Mouse (Mus musculus) embryonic facial prominence, embryonic 11.5 days (tissue): Measurements from ENCODE around the gene Mex3b. TPM values are rescaled to one million over a fixed set of nuclear protein-coding genes. Genes with fewer than 3 reads are reported as not detected.

ENCODE experiments used
- ATAC-seq: fragments of 200-750 bp; cut with Nextera tagmentation; replicated peaks from 2 replicates; pipeline ENCODE4 v1.8.0; 2017; ENCODE audit warnings: low read depth; ENCODE audit not compliant: insufficient number of reproducible peaks, low FRiP score, low TSS enrichment
- DNase-seq: peaks from one replicate; pipeline ENCODE4 v3.0.0-alpha.2; 2015; ENCODE audit warnings: low spot score
- H3K27ac ChIP-seq: fragments of 300-500 bp; sonication (generic); replicated peaks from 2 replicates; pipeline ENCODE4 v1.5.1; 2014; ENCODE audit warnings: mild to moderate bottlenecking, low read depth, low read length, control low read depth
- H3K27me3 ChIP-seq: fragments of 300-500 bp; sonication (generic); 2 replicates; pipeline ENCODE4 v1.6.1; 2014; ENCODE audit warnings: mild to moderate bottlenecking, low read length, moderate library complexity, mixed read lengths; ENCODE audit not compliant: control insufficient read depth, insufficient read depth
- H3K36me3 ChIP-seq: fragments of 300-500 bp; sonication (generic); replicated peaks from 2 replicates; pipeline ENCODE4 v1.6.1; 2014; ENCODE audit warnings: low read depth, mild to moderate bottlenecking, low read length, moderate library complexity, mixed read lengths; ENCODE audit not compliant: control insufficient read depth, insufficient read depth
- H3K4me1 ChIP-seq: fragments of 300-500 bp; sonication (generic); 2 replicates; pipeline ENCODE4 v1.6.1; 2014; ENCODE audit warnings: low read length, mixed read lengths; ENCODE audit not compliant: control insufficient read depth, insufficient read depth
- H3K4me2 ChIP-seq: fragments of 300-500 bp; sonication (generic); 2 replicates; pipeline ENCODE4 v1.6.1; 2014; ENCODE audit warnings: low read depth, mild to moderate bottlenecking, control low read depth, low read length, moderate library complexity
- H3K4me3 ChIP-seq: fragments of 300-500 bp; sonication (generic); 2 replicates; pipeline ENCODE4 v1.5.1; 2014; ENCODE audit warnings: low read depth, low read length, control low read depth
- H3K9ac ChIP-seq: fragments of 300-500 bp; sonication (generic); replicated peaks from 2 replicates; pipeline ENCODE4 v1.6.1; 2014; ENCODE audit warnings: mild to moderate bottlenecking, control low read depth, low read length
- H3K9me3 ChIP-seq: fragments of 300-500 bp; sonication (generic); replicated peaks from 2 replicates; pipeline ENCODE4 v1.6.1; 2016; ENCODE audit warnings: mild to moderate bottlenecking, low read length, inconsistent platforms, mixed read lengths; ENCODE audit not compliant: control insufficient read depth
- WGBS: fragments of 180-500 bp; shearing (Covaris S2); extraction: QIAGEN DNeasy Blood & Tissue Kit; methylation state at CpG from one replicate; pipeline ENCODE4 v1.1.7; 2014; 5-methylcytosine and 5-hydroxymethylcytosine counted together
- polyA plus RNA-seq: library from polyadenylated mRNA; unstranded; fragments of >200 nt; fragmentation: Nextera tagmentation; extraction: Ambion mirVana; gene quantifications from 2 replicates; pipeline ENCODE4 v1.2.1, GENCODE M21; 2014

Mex3b gene
- polyA plus RNA-seq, 1 experiment from 2014 or later = 41.6 TPM

DNA sequence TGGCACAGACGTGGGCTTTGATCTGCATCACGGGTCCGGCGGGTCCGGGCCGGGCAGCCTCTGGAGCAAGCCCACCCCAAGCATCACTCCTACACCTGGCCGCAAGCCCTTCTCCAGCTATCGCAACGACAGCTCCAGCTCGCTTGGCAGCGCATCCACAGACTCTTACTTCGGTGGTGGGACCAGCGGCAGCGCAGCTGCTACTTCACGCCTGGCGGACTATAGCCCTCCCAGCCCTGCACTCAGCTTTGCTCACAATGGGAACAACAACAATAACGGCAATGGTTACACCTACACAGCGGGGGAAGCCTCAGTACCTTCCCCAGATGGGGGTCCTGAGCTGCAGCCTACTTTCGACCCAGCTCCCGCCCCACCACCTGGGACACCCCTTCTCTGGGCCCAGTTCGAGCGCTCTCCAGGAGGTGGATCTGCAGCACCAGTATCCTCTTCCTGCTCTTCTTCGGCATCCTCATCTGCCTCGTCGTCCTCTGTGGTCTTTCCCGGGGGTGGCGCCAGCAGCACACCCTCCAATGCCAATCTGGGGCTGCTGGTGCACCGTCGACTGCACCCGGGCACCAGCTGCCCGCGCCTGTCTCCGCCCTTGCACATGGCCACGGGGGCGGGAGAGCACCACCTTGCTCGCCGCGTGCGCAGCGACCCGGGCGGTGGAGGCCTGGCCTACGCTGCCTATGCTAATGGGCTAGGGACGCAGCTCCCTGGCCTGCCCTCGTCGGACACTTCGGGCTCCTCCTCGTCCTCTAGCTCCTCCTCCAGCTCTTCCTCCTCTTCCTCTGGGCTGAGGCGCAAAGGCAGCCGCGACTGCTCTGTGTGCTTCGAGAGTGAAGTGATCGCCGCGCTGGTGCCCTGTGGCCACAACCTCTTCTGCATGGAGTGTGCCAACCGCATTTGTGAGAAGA, 2.4 kb downstream of the Mex3b start:
- Histone ChIP-seq H3K4me2 (peak overlapping the region; percentile 98), H3K27me3 (no peaks in the 10 kb centered on the region), H3K4me3 (peak overlapping the region; percentile 99), H3K36me3 (peaks cover 11% of the 10 kb centered on the region), H3K9ac (peak overlapping the region; percentile 100), H3K4me1 (no peaks in the 10 kb centered on the region), H3K9me3 (no peaks in the 10 kb centered on the region), H3K27ac (peak overlapping the region; percentile 100)
- DNase-seq = peak; percentile 69
- under 1% methylated on average over 55 of the region's 56 CpGs for WGBS
- ATAC-seq = no peak

DNA sequence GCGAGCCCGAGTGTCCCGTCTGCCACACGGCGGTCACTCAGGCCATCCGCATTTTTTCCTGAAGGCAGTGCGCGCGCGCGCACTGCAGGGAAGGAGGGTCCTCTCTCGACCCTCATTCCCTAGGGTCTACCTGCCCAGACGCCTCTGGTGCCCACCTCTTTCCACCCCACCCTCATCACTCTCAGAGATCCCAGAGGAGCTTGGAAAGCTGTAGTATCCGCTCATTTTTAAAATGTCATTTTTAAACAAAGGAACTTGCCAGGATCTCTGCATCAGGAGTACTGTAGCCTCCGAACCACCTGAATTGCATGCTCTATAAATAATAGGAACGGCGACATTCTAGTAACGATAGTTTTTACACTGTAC, 3.0 kb downstream of the Mex3b start:
- Histone ChIP-seq H3K4me1 (no peaks in the 10 kb centered on the region), H3K4me2 (peak overlapping the region; percentile 98), H3K9me3 (no peaks in the 10 kb centered on the region), H3K27me3 (no peaks in the 10 kb centered on the region), H3K9ac (peak overlapping the region; percentile 100), H3K4me3 (peak overlapping the region; percentile 99), H3K36me3 (peaks cover 11% of the 10 kb centered on the region), H3K27ac (peak overlapping the region; percentile 100)
- ATAC-seq (no peak), DNase-seq (peak; percentile 42)
- 15% methylated on average over 18 of the region's 18 CpGs for WGBS

DNA sequence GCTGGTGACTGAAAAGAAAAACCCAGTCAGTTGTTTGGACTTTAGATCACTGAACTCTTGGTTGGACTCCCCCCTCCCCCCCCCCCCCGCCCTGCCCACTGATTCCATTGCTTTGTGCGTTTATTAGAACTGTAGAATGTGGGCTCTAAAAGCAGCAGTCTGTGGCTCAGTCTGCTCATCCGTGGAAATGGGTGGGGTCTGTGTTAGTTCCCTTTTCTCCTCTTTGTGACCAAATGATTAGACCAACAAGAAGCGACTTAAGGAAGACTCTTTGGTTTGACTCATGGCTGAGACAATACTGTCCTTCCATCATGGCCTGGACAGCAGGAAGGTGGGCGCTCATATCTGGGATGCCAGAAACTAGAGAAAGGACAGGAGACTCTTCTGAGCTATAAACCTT, 9.4 kb downstream of the Mex3b start:
- no peaks in the 10 kb centered on the region for H3K36me3 ChIP-seq
- 78% methylated on average over 4 of the region's 5 CpGs for WGBS
- no peak overlapping the region for H3K4me2 ChIP-seq
- no peak overlapping the region for H3K4me3 ChIP-seq
- H3K27ac ChIP-seq = no peak overlapping the region
- no peaks in the 10 kb centered on the region for H3K27me3 ChIP-seq
- no peaks in the 10 kb centered on the region for H3K9me3 ChIP-seq
- DNase-seq (no peak), ATAC-seq (no peak)
- H3K4me1 ChIP-seq = no peaks in the 10 kb centered on the region
- H3K9ac ChIP-seq = no peak overlapping the region

DNA sequence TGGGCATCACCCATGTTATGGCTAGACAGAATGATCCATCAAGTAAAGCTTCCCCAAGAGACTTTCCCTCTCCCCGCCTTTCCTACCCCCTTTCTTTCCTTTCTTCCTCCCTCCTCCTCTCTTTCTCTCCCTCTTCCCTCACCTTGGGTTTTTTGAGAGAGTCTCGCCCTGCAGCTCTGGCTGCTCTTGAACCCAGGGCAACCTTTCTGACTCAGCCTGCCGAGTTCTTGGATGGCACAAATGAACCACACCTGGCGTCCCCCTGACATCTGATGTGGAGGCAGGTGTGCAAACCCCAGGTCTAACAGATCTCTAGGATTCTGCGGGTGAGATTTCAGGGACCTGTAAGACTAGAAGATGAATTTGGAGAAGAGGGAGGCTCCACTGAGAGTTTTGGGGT, 12.9 kb downstream of the Mex3b start:
- WGBS = 91% methylated on average over 5 of the region's 5 CpGs

DNA sequence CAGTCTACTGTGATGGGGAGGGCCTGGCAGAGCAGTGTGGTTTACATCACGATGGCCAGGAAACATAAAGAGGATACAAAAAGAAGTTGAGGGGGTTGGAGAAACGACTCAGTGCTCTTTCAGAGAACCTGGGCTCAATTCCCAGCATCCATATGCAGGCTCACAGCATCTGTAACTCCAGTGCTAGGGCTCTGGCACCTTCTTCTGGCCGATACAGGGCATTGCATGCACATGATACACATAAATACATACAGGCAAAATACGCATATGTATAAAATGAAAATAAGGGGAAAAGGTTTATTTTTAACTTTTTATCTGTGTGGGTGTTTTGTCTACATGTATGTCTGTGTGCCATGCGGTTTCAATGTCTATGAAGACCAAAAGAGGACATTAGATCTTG, 13.6 kb downstream of the Mex3b start:
- Histone ChIP-seq H3K36me3 (no peaks in the 10 kb centered on the region), H3K9ac (no peak overlapping the region), H3K4me2 (no peak overlapping the region), H3K27me3 (no peaks in the 10 kb centered on the region), H3K9me3 (no peaks in the 10 kb centered on the region), H3K4me3 (no peak overlapping the region), H3K27ac (no peak overlapping the region), H3K4me1 (no peaks in the 10 kb centered on the region)
- ATAC-seq (no peak), DNase-seq (no peak)
- WGBS = 84% methylated on average over 5 of the region's 5 CpGs

More for the DNA sequence above, 12.9 kb downstream of the Mex3b start:
- no peak overlapping the region for H3K4me2 ChIP-seq
- H3K4me1 ChIP-seq = no peaks in the 10 kb centered on the region
- no peaks in the 10 kb centered on the region for H3K9me3 ChIP-seq
- H3K9ac ChIP-seq = no peak overlapping the region
- H3K36me3 ChIP-seq = no peaks in the 10 kb centered on the region
- DNase-seq (no peak), ATAC-seq (no peak)
- H3K4me3 ChIP-seq = no peak overlapping the region
- no peaks in the 10 kb centered on the region for H3K27me3 ChIP-seq
- H3K27ac ChIP-seq = no peak overlapping the region

DNA sequence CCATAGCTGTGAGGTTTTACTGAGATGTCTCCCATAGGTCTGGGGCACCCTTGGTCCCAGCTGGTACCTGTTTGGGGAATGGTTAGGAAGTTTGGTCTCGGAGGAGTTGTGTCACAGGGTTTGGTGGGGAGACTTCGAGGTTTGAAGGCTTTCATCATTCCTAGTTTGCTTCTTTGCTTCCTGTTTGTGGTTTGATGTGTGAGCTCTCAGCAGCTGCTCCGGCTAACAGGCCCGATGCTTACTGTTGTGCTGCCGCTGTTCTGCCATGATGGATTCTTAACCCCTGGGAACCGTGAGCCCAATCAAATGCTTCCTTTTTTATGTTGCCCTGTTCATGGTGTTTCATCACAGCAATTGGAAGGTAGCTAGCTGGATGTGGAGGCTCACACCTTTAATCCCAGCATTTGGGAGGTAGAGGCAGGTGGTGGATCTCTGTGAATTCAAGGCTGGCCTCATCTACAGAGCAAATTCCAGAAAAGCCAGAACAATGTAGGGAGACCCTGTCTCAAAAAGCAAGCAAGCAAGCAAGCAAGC, 23.3 kb downstream of the Mex3b start:
- Histone ChIP-seq H3K36me3 (no peaks in the 10 kb centered on the region), H3K4me2 (no peak overlapping the region), H3K9ac (no peak overlapping the region), H3K27me3 (no peaks in the 10 kb centered on the region), H3K4me1 (no peaks in the 10 kb centered on the region), H3K9me3 (no peaks in the 10 kb centered on the region), H3K27ac (no peak overlapping the region), H3K4me3 (no peak overlapping the region)
- no peak for DNase-seq
- ATAC-seq = no peak
- 84% methylated on average over 6 of the region's 6 CpGs for WGBS

DNA sequence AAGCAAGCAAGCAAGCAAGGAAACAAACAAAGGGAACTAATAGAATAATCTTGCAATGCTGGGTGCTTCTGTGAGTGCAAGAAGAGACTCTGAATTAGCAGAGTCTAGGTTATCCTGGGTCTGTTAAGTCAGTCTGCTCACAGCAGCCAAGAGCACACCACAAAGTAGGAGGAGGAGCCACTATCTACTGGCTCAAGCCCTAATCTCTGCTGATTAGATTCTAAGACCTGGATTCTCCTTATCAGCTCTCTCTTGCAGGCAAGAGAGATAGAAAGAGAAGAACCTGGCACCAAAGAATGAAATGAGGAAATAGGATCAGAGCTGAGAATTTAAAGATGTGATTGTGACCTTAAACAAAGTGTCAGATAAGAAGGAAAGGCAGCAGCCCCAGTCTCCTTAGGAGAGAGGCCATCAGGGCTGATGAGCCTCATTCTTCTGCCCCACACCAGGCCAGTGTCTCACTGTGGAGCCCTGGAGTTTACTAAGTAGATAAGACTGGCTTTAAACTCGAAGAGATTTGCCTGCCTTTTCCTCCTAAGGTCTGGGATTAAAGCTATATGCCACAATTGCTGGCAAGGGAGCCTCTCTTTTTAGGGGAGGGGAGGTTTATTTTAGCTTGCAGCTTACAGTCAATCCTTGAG, 23.9 kb downstream of the Mex3b start:
- Histone ChIP-seq H3K4me2 (no peak overlapping the region), H3K27me3 (no peaks in the 10 kb centered on the region), H3K4me3 (no peak overlapping the region), H3K27ac (no peak overlapping the region), H3K9me3 (no peaks in the 10 kb centered on the region), H3K4me1 (no peaks in the 10 kb centered on the region), H3K9ac (no peak overlapping the region), H3K36me3 (no peaks in the 10 kb centered on the region)
- 33% methylated on average over 1 of the region's 1 CpGs for WGBS
- ATAC-seq (no peak), DNase-seq (no peak)

DNA sequence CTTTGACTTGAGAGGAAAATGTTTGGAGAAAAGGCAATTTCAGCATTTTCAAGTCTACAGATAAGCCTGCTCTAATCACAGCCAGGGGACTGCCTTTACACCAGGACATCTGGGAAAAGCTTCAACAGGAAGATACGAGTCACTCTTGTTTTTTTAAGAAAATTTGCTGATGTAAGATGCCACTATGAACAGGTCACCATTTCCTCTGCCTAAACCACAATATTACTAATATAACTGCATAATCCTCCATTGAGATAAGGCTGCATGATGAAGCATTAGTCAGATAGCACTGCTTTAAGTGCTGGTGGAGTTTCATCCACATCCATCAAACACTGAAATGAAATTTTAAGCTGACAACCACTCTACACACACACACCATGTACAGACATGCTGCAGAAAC, 27.2 kb downstream of the Mex3b start:
- no peak for DNase-seq
- no peaks in the 10 kb centered on the region for H3K27me3 ChIP-seq
- no peak overlapping the region for H3K9ac ChIP-seq
- ATAC-seq = no peak
- no peak overlapping the region for H3K4me3 ChIP-seq
- no peaks in the 10 kb centered on the region for H3K4me1 ChIP-seq
- 26% methylated on average over 1 of the region's 1 CpGs for WGBS
- H3K4me2 ChIP-seq = no peak overlapping the region
- H3K27ac ChIP-seq = no peak overlapping the region
- no peaks in the 10 kb centered on the region for H3K36me3 ChIP-seq
- H3K9me3 ChIP-seq = no peaks in the 10 kb centered on the region
